Mouse (Mus musculus) neural tube, embryonic 11.5 days (tissue): ENCODE data around the gene Zkscan3. TPM values are rescaled to one million over a fixed set of nuclear protein-coding genes. Genes with fewer than 3 reads are reported as not detected.

Source experiments
- ATAC-seq: fragments of 200-750 bp; cut with Nextera tagmentation; 2 replicates; pipeline ENCODE4 v1.8.0; 2017; ENCODE audit warnings: moderate number of reproducible peaks, mild to moderate bottlenecking, moderate TSS enrichment, moderate library complexity; ENCODE audit not compliant: insufficient read depth, low FRiP score, low TSS enrichment
- DNase-seq: peaks from one replicate; pipeline ENCODE4 v3.0.0-alpha.2; 2015; ENCODE audit warnings: low spot score
- H3K27ac ChIP-seq: fragments of 300-500 bp; sonication (generic); 2 replicates; pipeline ENCODE4 v1.5.1; 2014; ENCODE audit warnings: low read depth, mild to moderate bottlenecking, low read length
- H3K27me3 ChIP-seq: fragments of 300-500 bp; sonication (generic); 2 replicates; pipeline ENCODE4 v1.6.1; 2014; ENCODE audit warnings: mild to moderate bottlenecking, low read length, mixed read lengths; ENCODE audit not compliant: control insufficient read depth, insufficient read depth
- H3K36me3 ChIP-seq: fragments of 300-500 bp; sonication (generic); 2 replicates; pipeline ENCODE4 v1.6.1; 2014; ENCODE audit warnings: mild to moderate bottlenecking, low read length, moderate library complexity, mixed read lengths; ENCODE audit not compliant: control insufficient read depth, insufficient read depth
- H3K4me1 ChIP-seq: fragments of 300-500 bp; sonication (generic); 2 replicates; pipeline ENCODE4 v1.6.1; 2014; ENCODE audit warnings: low read length, mixed read lengths; ENCODE audit not compliant: control insufficient read depth, insufficient read depth
- H3K4me2 ChIP-seq: fragments of 300-500 bp; sonication (generic); 2 replicates; pipeline ENCODE4 v1.6.1; 2014; ENCODE audit warnings: low read depth, mild to moderate bottlenecking, moderate library complexity
- H3K4me3 ChIP-seq: fragments of 300-500 bp; sonication (generic); 2 replicates; pipeline ENCODE4 v1.5.1; 2014; ENCODE audit warnings: low read depth, low read length
- H3K9ac ChIP-seq: fragments of 300-500 bp; sonication (generic); 2 replicates; pipeline ENCODE4 v1.6.1; 2014; ENCODE audit warnings: mild to moderate bottlenecking, low read length
- H3K9me3 ChIP-seq: fragments of 300-500 bp; sonication (generic); 2 replicates; pipeline ENCODE4 v1.6.1; 2016; ENCODE audit warnings: low read length; ENCODE audit not compliant: control insufficient read depth
- WGBS: fragments of 180-500 bp; shearing (Covaris S2); extraction: QIAGEN DNeasy Blood & Tissue Kit; methylation state at CpG from one replicate; pipeline ENCODE4 v1.1.7; 2014; 5-methylcytosine and 5-hydroxymethylcytosine counted together
- microRNA counts: library from miRNA; unstranded; fragments of <30 nt; microRNA quantifications from one replicate; lab custom pipeline; 2015
- microRNA-seq: library from miRNA; unstranded; fragments of <30 nt; microRNA quantifications from one replicate; pipeline ENCODE4, GENCODE M21; 2016
- polyA plus RNA-seq: library from polyadenylated mRNA; unstranded; fragments of >200 nt; fragmentation: Nextera tagmentation; extraction: Ambion mirVana; gene quantifications from 2 replicates; pipeline ENCODE4 v1.2.1, GENCODE M21; 2014

Gene Zkscan3
- polyA plus RNA-seq, 1 experiment from 2014 or later: 79.8 TPM

DNA sequence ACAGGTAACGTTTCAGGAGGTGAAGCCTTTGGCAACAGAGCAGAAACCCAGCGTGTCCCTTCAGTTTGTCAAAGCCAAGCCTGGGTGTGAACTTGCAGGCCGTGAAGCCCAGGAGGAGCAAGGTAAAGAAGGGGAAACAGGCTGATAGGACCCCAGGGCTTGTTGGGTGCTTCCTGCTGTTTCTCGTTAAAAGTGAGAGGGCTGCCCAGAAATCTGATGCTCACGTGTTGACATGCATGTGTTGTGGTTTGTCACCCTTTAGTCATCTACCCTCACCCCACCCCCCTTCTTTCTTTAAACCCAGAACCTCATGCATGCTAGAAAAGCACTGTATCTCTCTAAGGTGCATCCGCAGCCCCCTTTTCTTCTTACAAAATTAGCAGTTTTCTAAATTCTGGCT is 35.9 kb downstream of the Zkscan3 start:
- 83% methylated on average over 6 of the region's 6 CpGs for WGBS
- no peaks in the 10 kb centered on the region for H3K9me3 ChIP-seq
- no peak for ATAC-seq

DNA sequence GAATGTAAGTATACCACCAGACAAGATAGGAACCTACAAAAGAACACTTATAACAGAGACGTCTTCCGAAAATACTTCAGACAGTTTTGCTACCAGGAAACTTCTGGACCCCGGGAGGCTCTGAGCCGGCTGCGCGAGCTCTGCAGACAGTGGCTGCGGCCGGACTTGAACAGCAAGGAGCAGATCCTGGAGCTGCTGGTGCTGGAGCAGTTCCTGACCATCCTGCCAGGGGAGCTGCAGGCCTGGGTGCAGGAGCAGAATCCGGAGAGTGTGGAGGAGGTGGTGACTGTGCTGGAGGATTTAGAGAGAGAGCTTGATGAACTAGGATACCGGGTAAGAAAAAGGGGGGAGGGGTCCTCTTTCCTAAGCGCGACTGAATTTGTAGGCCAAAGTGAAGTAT is 38.8 kb downstream of the Zkscan3 start:
- H3K27me3 ChIP-seq: no peaks in the 10 kb centered on the region
- no peak overlapping the region for H3K9ac ChIP-seq

More for the DNA sequence above, 35.9 kb downstream of the Zkscan3 start:
- peaks cover 15% of the 10 kb centered on the region for H3K36me3 ChIP-seq
- H3K9ac ChIP-seq: no peak overlapping the region
- H3K4me1 ChIP-seq: no peaks in the 10 kb centered on the region; the same call in 1 of the 2 replicates
- H3K4me2 ChIP-seq: no peak overlapping the region
- no peaks in the 10 kb centered on the region for H3K27me3 ChIP-seq
- no peak overlapping the region for H3K4me3 ChIP-seq
- DNase-seq: no peak
- H3K27ac ChIP-seq: no peak overlapping the region

GRCm38 (mm10) chr13:21362621-21363248 is 39.8 kb downstream of the Zkscan3 start, which contains the start of gene Zscan12:
Gene Zscan12 (plus strand): TSS chr13:21362820.
- no peaks in the 10 kb centered on the region; the same call in 1 of the 2 replicates for H3K4me1 ChIP-seq
- peak within 1 kb of the TSS; percentile 77 for H3K4me3 ChIP-seq
- peak within 1 kb of the TSS; percentile 62 for H3K4me2 ChIP-seq
- H3K36me3 ChIP-seq: peaks cover 2% of the 10 kb centered on the region; the same call in 1 of the 2 replicates
- ATAC-seq (peak; percentile 97), DNase-seq (peak; percentile 93)
- no peaks in the 10 kb centered on the region for H3K27me3 ChIP-seq
- peak within 1 kb of the TSS; percentile 94 for H3K9ac ChIP-seq
- WGBS: under 1% methylated on average over 29 of the region's 29 CpGs
- no peaks in the 10 kb centered on the region for H3K9me3 ChIP-seq
- H3K27ac ChIP-seq: 0 out of 2 replicates have a peak within 1 kb of the TSS, but pooled peaks have one; percentile 50

More for the DNA sequence above, 38.8 kb downstream of the Zkscan3 start:
- H3K27ac ChIP-seq: no peak overlapping the region
- H3K36me3 ChIP-seq: peaks cover 5% of the 10 kb centered on the region; the same call in 1 of the 2 replicates
- H3K4me3 ChIP-seq: no peak overlapping the region
- no peaks in the 10 kb centered on the region; the same call in 1 of the 2 replicates for H3K4me1 ChIP-seq
- ATAC-seq (no peak), DNase-seq (no peak)
- 70% methylated on average over 12 of the region's 12 CpGs for WGBS
- peak overlapping the region; percentile 62 for H3K4me2 ChIP-seq
- H3K9me3 ChIP-seq: no peaks in the 10 kb centered on the region

- H3K4me2 ChIP-seq: no peak overlapping the region
- H3K9ac ChIP-seq: no peak overlapping the region
- no peak overlapping the region for H3K4me3 ChIP-seq
- no peaks in the 10 kb centered on the region for H3K4me1 ChIP-seq
- DNase-seq: no peak
- no peak overlapping the region for H3K27ac ChIP-seq
- ATAC-seq: no peak
- H3K36me3 ChIP-seq: no peaks in the 10 kb centered on the region
- H3K9me3 ChIP-seq: no peaks in the 10 kb centered on the region
- H3K27me3 ChIP-seq: no peaks in the 10 kb centered on the region
Measured at GRCm38 (mm10) chr13:21350593-21350992, 52.0 kb downstream of the Zkscan3 start.

DNA sequence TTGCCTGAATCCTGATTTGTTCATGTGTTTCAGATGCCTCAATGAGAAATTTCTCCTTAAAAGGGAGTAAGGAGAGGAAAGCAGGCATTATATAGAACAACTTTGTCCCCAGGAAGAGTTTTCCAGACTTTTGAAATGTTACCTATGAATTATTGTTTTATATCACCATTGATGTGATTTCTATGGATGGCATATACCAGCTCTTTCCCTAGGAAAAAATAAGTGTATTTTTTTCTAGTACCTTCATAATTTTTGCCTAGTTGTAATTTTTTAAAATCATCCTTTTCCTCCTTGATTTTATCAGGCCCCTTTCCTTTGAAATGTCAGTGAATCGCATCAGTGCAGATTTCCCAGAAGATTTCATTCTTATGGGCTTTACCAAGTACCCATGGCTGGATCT is 55.9 kb downstream of the Zkscan3 start, which contains the start of gene Olfr1367:
Gene Olfr1367, plus strand, starts transcription at position 301 of the 400 bp plus-strand sequence.
- H3K9ac ChIP-seq: no peak within 1 kb of the TSS
- H3K4me3 ChIP-seq: no peak within 1 kb of the TSS
- DNase-seq: no peak
- H3K9me3 ChIP-seq: no peaks in the 10 kb centered on the region
- H3K27me3 ChIP-seq: no peaks in the 10 kb centered on the region
- no peaks in the 10 kb centered on the region for H3K4me1 ChIP-seq
- ATAC-seq: no peak
- no peaks in the 10 kb centered on the region for H3K36me3 ChIP-seq
- WGBS: 90% methylated on average over 1 of the region's 1 CpGs
- H3K27ac ChIP-seq: no peak within 1 kb of the TSS
- H3K4me2 ChIP-seq: no peak within 1 kb of the TSS

MicroRNAs within 50 kb of the gene (microRNA counts, 519-probe panel; counts per million panel counts)
- microRNA mmu-miR-1896 (lab: Ali Mortazavi, UCI): 171 counts per million, percentile 57 among the panel's probes with 10 or more counts

Small RNA genes within 50 kb of the gene (microRNA-seq; reads per million reads assigned to microRNA genes)
- gene Mir1896 (not detected), gene Mir6942 (not detected)

Other genes with a start within 250 kb of the Zkscan3 start
- gene Trim27, start 223.3 kb downstream of the Zkscan3 start, polyA plus RNA-seq: 150 and 160 TPM in 2 replicates
- gene Gpx5, start 110.0 kb downstream of the Zkscan3 start, polyA plus RNA-seq: not detected in 2 replicates
- 0.30 TPM in 1 of 2 replicates, not detected in the other for gene Gpx6, start 90.6 kb downstream of the Zkscan3 start, polyA plus RNA-seq
- gene Olfr1367, start 55.8 kb downstream of the Zkscan3 start, polyA plus RNA-seq: not detected in 2 replicates
- 14.8 and 19.6 TPM in 2 replicates for gene Zscan12, start 39.9 kb downstream of the Zkscan3 start, polyA plus RNA-seq
- gene Pgbd1, start 38.3 kb upstream of the Zkscan3 start, polyA plus RNA-seq: 4.1 and 4.9 TPM in 2 replicates
- gene Zscan26, start 51.0 kb upstream of the Zkscan3 start, polyA plus RNA-seq: 14.9 and 17.5 TPM in 2 replicates
- 2.5 and 3.2 TPM in 2 replicates for gene Nkapl, start 65.8 kb upstream of the Zkscan3 start, polyA plus RNA-seq
- gene Zkscan4, start 76.2 kb upstream of the Zkscan3 start, polyA plus RNA-seq: 4.0 and 4.5 TPM in 2 replicates
- gene Gm10065, start 76.7 kb upstream of the Zkscan3 start, polyA plus RNA-seq: 3.5 TPM in 1 of 2 replicates, not detected in the other
- 0.15 and 0.61 TPM in 2 replicates for gene AK157302, start 92.5 kb upstream of the Zkscan3 start, polyA plus RNA-seq
- gene Gm11273, start 98.7 kb upstream of the Zkscan3 start, polyA plus RNA-seq: 3.5 and 6.3 TPM in 2 replicates
- gene Zkscan8, start 128.4 kb upstream of the Zkscan3 start, polyA plus RNA-seq: 10.5 and 12.1 TPM in 2 replicates
- gene Olfr1366, start 140.1 kb upstream of the Zkscan3 start, polyA plus RNA-seq: 0.12 and 0.23 TPM in 2 replicates
- gene Olfr1535, start 157.1 kb upstream of the Zkscan3 start, polyA plus RNA-seq: 0.05 TPM in 1 of 2 replicates, not detected in the other
- not detected in 2 replicates for gene Olfr1364, start 179.0 kb upstream of the Zkscan3 start, polyA plus RNA-seq
- gene Olfr1362, start 211.3 kb upstream of the Zkscan3 start, polyA plus RNA-seq: not detected in 2 replicates
- gene Olfr11, start 239.8 kb upstream of the Zkscan3 start, polyA plus RNA-seq: not detected in 2 replicates